Mouse (Mus musculus) bone marrow macrophage, adult 2 months (primary cell): ENCODE data around the gene Cbfa2t2. TPM values are rescaled to one million over a fixed set of nuclear protein-coding genes. Genes with fewer than 3 reads are reported as not detected.

ENCODE experiments used
- H3K27ac ChIP-seq: 2 replicates; pipeline ENCODE4 v1.5.1; 2012; ENCODE audit warnings: low read depth, low read length; ENCODE audit not compliant: insufficient read depth
- H3K4me1 ChIP-seq: 2 replicates; pipeline ENCODE4 v1.6.1; 2012; ENCODE audit warnings: low read length; ENCODE audit not compliant: control insufficient read depth, insufficient read depth
- H3K4me3 ChIP-seq: 2 replicates; pipeline ENCODE4 v1.5.1; 2012; ENCODE audit warnings: mild to moderate bottlenecking, low read length, moderate library complexity; ENCODE audit not compliant: insufficient read depth
- CTCF ChIP-seq: IDR thresholded peaks from 2 replicates; pipeline ENCODE4 v1.5.1; 2012; ENCODE audit warnings: low read depth, mild to moderate bottlenecking, low read length, moderate library complexity
- POLR2A ChIP-seq: IDR thresholded peaks from 2 replicates; pipeline ENCODE4 v1.6.1; 2012; ENCODE audit warnings: mild to moderate bottlenecking, low read depth, low read length, borderline replicate concordance
- polyA plus RNA-seq: library from polyadenylated mRNA; stranded (reverse); fragments of >200 nt; gene quantifications from 2 replicates; pipeline ENCODE4 v1.2.4, GENCODE M21; 2012; ENCODE audit not compliant: missing spikeins, insufficient read depth, insufficient read length

Cbfa2t2 gene
- polyA plus RNA-seq, 1 experiment: 16.5 TPM

DNA sequence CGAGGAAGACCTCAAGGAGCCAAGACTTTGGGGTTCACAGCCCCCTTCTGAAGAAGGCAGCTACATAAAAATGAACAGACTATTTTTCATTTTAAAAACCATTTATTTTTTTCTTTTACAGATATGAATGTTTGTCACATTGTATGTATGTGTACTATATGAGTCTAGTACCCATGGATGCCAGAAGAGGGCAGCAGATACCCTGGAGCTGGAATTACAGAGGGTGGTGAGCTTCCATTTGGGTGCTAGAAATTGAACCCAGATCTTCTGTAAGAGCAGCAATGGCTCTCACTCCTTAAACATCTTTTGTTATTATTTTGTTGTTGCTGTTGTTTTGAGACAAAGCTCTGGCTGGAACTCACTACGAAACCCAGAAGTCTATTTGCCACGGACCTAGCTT, 10.8 kb upstream of the Cbfa2t2 start:
- TF ChIP-seq CTCF (no peak), POLR2A (no peak)
- Histone ChIP-seq H3K4me1 (no peaks in the 10 kb centered on the region), H3K27ac (no peak overlapping the region), H3K4me3 (no peak overlapping the region)

DNA sequence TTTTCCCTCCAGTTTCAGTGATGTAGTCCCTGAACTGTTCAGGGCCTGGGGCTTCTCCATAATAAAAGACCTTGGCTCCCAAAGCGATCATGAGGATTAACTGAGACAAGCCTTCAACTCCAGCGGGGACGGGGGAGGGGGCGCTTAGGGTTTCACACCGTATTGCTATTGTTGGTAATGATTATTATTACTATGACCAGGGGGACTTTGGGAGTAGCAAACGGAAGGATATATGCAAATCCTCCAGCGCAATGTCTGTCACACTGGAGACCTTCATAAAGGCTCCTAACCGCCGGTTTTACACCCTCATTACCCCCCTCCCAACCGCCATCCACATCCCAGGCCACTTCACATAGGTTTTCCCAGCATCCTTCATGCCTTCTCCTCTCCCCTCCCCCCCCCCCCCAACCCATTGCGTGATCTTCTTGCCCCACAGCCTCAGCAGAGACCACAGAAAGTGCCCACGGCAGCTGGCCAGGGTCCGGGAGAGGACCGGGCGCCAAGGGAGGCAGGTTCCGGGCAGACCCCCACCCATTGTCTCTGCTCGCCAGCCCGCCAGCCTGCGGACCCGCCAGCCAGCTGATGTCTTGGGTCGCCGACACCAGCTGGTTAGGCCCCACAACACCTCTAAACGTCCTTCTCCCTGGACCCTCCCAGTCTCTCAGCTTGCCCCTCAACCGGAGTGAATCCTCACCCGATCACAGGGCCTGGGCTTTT, 9.9 kb upstream of the Cbfa2t2 start:
- TF ChIP-seq POLR2A (no peak), CTCF (no peak)
- no peak overlapping the region for H3K27ac ChIP-seq
- no peaks in the 10 kb centered on the region for H3K4me1 ChIP-seq
- H3K4me3 ChIP-seq: no peak overlapping the region

DNA sequence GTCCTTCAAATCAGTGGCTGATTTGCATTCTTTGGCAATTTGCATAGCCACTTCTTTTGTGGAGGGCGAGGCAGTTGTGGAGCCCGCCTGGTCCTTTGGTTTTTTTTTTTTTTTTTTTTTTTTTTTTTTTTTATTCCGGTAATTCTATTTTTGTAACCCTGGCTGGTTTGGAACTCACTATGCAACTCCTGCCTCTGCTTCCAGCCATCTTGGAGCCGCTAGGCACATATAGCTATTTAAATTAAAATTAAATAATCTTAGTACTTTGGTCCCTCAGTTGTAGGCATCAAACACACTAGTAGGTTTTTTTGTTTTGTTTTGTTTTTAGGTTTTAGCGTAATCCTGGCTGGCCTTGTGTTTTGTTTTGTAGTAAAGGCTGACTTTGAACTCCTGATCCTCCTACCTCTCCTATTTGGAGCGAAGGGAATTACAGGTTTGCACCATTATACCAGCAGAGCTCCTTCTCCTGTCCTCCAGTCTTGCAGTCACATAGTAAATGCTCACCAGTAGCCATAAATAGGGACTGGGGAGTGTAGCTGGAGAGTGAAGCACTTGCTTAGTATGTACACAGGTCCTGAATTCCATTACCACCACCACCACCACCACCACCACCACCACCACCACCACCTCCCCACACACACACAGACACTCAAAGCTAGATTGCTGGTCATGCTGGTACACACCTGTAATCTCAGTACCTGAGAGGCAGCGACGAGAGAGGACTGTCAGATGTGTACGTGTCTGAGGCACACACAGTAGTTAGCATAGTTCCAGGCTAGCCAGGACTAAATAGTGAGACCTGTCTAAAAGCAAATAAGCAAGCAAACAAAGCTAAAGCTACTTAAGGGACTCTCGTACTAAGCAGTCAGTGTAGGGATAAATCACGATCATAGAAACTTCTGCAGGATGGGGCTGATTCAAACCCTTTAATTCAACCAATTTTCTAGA, 9.1 kb upstream of the Cbfa2t2 start:
- Histone ChIP-seq H3K27ac (no peak overlapping the region), H3K4me3 (no peak overlapping the region), H3K4me1 (no peaks in the 10 kb centered on the region)
- no peak for TF ChIP-seq CTCF

DNA sequence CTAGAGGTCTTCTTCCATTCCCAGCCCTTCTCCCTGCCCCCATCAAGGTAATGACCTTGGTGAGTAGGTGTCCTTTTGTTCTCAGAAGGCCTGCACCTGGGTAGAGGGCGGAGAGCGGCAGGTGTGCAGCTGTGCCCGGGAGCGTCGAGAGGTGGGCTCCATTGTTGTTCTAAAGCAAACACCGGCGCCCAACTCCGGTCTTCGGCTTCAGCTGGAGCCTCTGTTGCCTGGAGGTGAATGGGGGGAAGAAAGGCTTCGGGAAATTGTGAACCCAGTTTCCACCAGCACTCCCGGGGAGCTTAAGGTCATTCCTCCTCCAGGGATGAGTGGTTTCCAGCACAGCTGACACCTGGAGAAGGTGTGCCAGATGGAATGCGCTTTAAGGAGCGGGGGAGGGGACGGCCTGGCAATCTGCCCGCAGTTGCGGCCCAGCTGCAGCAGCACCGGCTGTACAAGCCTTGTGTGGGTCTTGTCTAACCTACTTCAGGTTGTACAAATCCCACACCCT, 8.4 kb upstream of the Cbfa2t2 start:
- peaks cover 5% of the 10 kb centered on the region for H3K4me1 ChIP-seq
- H3K27ac ChIP-seq: no peak overlapping the region
- TF ChIP-seq CTCF (no peak), POLR2A (no peak)
- no peak overlapping the region for H3K4me3 ChIP-seq

DNA sequence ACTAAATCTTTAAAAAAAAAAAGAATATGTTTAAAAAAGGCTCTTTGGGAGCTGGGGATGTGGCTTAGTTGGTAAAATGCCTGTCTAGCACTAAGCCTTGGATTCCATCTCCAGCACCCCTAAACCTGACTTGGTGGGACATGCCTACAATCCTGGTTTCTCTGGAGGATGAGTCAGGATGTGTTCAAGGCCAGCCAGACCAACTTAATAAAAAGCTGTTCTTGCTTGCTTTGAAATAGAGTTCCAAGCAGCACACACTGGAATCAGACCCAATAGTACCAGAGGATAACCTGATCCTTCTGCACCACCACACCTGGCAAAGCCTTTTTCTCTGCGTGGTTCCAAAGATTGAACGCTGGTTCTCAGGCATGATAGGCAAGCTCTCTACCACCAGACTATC, 5.7 kb upstream of the Cbfa2t2 start:
- Histone ChIP-seq H3K4me3 (no peak overlapping the region), H3K27ac (no peak overlapping the region), H3K4me1 (peaks cover 13% of the 10 kb centered on the region)
- no peak for TF ChIP-seq POLR2A
- TF ChIP-seq CTCF: no peak

DNA sequence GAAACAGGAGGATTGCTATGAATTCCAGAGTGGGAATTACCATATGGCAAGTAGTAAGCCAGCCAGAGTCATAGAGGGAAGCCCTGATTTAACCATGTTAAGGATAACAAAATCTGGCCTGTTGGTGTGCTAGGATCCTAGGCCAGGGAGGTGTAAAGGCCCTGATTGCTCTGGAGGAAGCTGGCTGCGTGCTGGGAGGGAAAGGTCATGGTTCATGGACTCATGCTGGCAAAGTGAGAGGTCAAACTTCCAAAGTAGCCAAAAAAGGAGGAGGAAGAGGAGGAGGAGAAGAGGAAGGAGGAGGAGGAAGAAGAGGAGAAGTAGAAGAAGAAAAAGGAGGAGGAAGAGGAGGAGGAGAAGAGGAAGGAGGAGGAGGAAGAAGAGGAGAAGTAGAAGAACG, 3.6 kb upstream of the Cbfa2t2 start:
- no peak overlapping the region for H3K4me3 ChIP-seq
- H3K27ac ChIP-seq: no peak overlapping the region
- TF ChIP-seq POLR2A (no peak), CTCF (no peak)
- peaks cover 17% of the 10 kb centered on the region for H3K4me1 ChIP-seq

DNA sequence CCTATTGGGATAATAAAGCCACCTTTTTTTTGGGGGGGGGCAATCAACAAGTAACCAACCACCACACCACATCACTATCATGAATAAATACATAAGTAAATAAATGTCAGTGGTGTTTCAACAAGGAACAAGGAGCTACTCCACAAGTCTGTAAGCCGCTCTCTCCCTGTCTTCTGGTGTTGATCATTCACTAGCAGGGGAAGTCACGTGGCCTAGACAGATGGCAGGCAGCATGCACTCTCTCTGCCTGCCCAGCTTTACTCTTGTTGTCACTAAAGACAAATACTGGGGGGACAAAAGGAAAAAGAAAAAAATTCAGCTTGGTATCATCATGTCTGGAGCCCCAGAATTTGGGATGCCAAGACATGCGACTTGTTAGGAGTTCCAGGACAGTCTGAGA, 2.9 kb upstream of the Cbfa2t2 start:
- Histone ChIP-seq H3K4me3 (no peak overlapping the region), H3K4me1 (peaks cover 23% of the 10 kb centered on the region), H3K27ac (no peak overlapping the region)
- no peak for TF ChIP-seq CTCF
- TF ChIP-seq POLR2A: no peak

DNA sequence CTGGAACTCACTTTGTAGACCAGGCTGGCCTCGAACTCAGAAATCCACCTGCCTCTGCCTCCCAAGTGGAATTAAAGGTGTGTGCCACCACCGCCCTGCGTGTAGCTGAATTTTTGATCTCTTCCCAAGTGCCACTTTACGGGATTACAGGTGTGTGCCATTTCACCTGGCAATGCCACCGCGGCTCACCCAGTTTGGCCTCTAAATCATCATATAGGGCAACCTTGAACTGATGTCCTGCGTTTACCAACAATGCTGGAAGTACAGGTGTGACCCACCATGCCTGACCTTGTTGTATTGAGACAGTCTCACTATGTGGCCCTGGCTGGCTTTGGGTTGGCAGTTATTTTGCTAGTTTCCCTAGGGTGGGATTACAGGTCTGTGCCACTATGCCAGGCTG, 1.6 kb upstream of the Cbfa2t2 start:
- Histone ChIP-seq H3K4me1 (peaks cover 34% of the 10 kb centered on the region), H3K4me3 (no peak overlapping the region), H3K27ac (no peak overlapping the region)
- TF ChIP-seq CTCF (no peak), POLR2A (no peak)

DNA sequence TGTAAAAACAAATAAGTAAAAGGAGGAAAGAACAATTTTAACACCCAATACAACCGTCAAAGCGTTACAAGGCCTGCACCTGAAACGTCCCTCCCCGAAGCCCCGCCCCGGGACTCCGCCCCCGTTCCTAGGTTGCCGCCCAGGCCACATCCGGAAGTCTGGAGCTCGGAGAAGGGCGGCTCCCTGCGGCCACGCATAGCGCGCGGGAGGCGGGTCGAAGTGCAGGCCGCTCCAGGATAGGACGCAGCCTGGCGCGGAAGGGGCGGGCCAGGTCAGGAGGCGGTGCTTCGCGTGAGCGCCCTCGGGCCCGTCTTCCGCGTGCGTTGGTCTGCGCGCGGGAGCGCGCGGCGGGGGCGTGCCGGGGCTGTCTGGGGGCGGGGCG, 214 bp upstream of the Cbfa2t2 start:
- TF ChIP-seq CTCF: no peak
- TF ChIP-seq POLR2A: no peak
- Histone ChIP-seq H3K4me1 (peaks cover 39% of the 10 kb centered on the region), H3K4me3 (peak overlapping the region; percentile 55), H3K27ac (no peak overlapping the region)

DNA sequence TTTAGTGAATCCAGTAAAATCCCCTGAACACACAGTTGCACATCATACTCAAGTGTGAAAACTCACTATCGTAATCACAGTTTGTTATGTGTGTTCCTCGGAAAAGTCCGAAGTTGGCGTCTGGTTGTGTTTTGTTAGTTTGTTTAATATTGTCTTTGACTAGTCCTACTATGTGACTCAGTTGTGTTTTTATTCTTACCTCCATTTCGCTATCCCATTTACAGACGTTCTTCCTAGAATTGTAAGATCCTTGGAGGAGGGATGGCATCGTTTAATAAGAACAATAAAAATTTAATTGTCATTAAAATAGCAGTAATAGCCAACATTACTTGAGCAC, 878 bp downstream of the Cbfa2t2 start:
- peak overlapping the region; percentile 95 for H3K4me3 ChIP-seq
- H3K4me1 ChIP-seq: peaks cover 39% of the 10 kb centered on the region
- H3K27ac ChIP-seq: no peak overlapping the region
- TF ChIP-seq POLR2A (no peak), CTCF (no peak)

DNA sequence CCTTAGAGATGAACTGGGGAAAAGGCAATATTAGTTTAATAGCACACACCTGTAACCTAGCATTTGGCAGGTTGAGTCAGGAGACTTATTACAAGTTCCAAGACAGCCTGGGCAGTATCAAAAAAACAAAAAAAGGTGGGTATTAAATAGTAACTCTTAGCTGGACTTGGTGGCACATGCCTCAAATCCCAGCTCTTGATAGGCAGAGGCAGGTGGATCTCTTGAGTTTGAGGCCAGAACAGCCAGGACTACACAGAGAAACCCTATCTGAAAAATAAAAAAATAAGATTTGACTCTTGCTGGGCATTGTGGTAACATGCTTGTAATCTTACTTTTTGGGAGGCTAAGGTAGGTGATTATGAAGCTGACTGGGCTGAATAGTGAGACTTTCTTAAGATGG, 4.2 kb downstream of the Cbfa2t2 start:
- Histone ChIP-seq H3K27ac (no peak overlapping the region), H3K4me3 (no peak overlapping the region), H3K4me1 (peaks cover 27% of the 10 kb centered on the region)
- no peak for TF ChIP-seq POLR2A
- TF ChIP-seq CTCF: no peak
